Mouse (Mus musculus): ENCODE measurements around the gene Pyroxd1. TPM values are rescaled to one million over a fixed set of nuclear protein-coding genes. Genes with fewer than 3 reads are reported as not detected.

Gene Pyroxd1
- polyA plus RNA-seq, 1 experiment from 2014 or later: 6.3 TPM

GRCm38 (mm10) chr6:142386285-142387010 lies 41.0 kb downstream of the Pyroxd1 start:
- Histone ChIP-seq H3K4me3 (ENCODE audit: low read depth, low read length) (peak overlapping the region; percentile 96), H3K27ac (ENCODE audit: low read length) (peak overlapping the region; percentile 25), H3K9me3 (replicated peaks; ENCODE audit: control insufficient read depth, low read length) (no peaks in the 10 kb centered on the region), H3K4me2 (ENCODE audit: low read depth, low read length) (peak overlapping the region; percentile 64), H3K27me3 (ENCODE audit: control insufficient read depth, insufficient read depth, low read depth, low read length) (no peaks in the 10 kb centered on the region), H3K4me1 (ENCODE audit: control insufficient read depth, low read depth, low read length) (peaks cover 12% of the 10 kb centered on the region), H3K9ac (ENCODE audit: low read depth, low read length) (peak overlapping the region; percentile 46), H3K36me3 (ENCODE audit: control insufficient read depth, insufficient read depth) (no peaks in the 10 kb centered on the region)
- 1% methylated on average over 31 of the region's 31 CpGs for WGBS (ENCODE audit: insufficient replicate concordance)
- peak; percentile 51 for ATAC-seq (ENCODE audit: low read depth)

GRCm38 (mm10) chr6:142387011-142387754 lies 41.7 kb downstream of the Pyroxd1 start, which contains the start of the genes Recql and Golt1b:
TSS of gene Recql (minus strand) at chr6:142387087.
TSS of gene Golt1b (plus strand) at chr6:142387221.
- Histone ChIP-seq H3K27me3 (ENCODE audit: control insufficient read depth, insufficient read depth, low read depth, low read length) (no peaks in the 10 kb centered on the region), H3K27ac (ENCODE audit: low read length) (peak within 1 kb of the TSS; percentile 64), H3K4me2 (ENCODE audit: low read depth, low read length) (peak within 1 kb of the TSS; percentile 92), H3K9me3 (replicated peaks; ENCODE audit: control insufficient read depth, low read length) (no peaks in the 10 kb centered on the region), H3K4me1 (ENCODE audit: control insufficient read depth, low read depth, low read length) (peaks cover 12% of the 10 kb centered on the region), H3K36me3 (ENCODE audit: control insufficient read depth, insufficient read depth) (no peaks in the 10 kb centered on the region), H3K4me3 (ENCODE audit: low read depth, low read length) (peak within 1 kb of the TSS; percentile 96), H3K9ac (ENCODE audit: low read depth, low read length) (peak within 1 kb of the TSS; percentile 88)
- under 1% methylated on average over 86 of the region's 87 CpGs for WGBS (ENCODE audit: insufficient replicate concordance)
- peak; percentile 99 for ATAC-seq (ENCODE audit: low read depth)

- Histone ChIP-seq H3K9ac (ENCODE audit: low read depth, low read length) (peak overlapping the region; percentile 88), H3K27ac (ENCODE audit: low read length) (peak overlapping the region; percentile 64; the same call in 1 of the 2 replicates), H3K4me3 (ENCODE audit: low read depth, low read length) (peak overlapping the region; percentile 96), H3K27me3 (ENCODE audit: control insufficient read depth, insufficient read depth, low read depth, low read length) (no peaks in the 10 kb centered on the region), H3K36me3 (ENCODE audit: control insufficient read depth, insufficient read depth) (no peaks in the 10 kb centered on the region), H3K4me1 (ENCODE audit: control insufficient read depth, low read depth, low read length) (peaks cover 12% of the 10 kb centered on the region), H3K4me2 (ENCODE audit: low read depth, low read length) (peak overlapping the region; percentile 92), H3K9me3 (replicated peaks; ENCODE audit: control insufficient read depth, low read length) (no peaks in the 10 kb centered on the region)
- ATAC-seq (ENCODE audit: low read depth): no peak
- 6% methylated on average over 8 of the region's 8 CpGs for WGBS (ENCODE audit: insufficient replicate concordance)
Observed at GRCm38 (mm10) chr6:142387755-142388271, 42.4 kb downstream of the Pyroxd1 start.

- no peak for ATAC-seq (ENCODE audit: low read depth)
- Histone ChIP-seq H3K27me3 (ENCODE audit: control insufficient read depth, insufficient read depth, low read depth, low read length) (no peaks in the 10 kb centered on the region), H3K4me2 (ENCODE audit: low read depth, low read length) (no peak overlapping the region), H3K4me3 (ENCODE audit: low read depth, low read length) (no peak overlapping the region), H3K9ac (ENCODE audit: low read depth, low read length) (no peak overlapping the region), H3K36me3 (ENCODE audit: control insufficient read depth, insufficient read depth) (peaks cover 4% of the 10 kb centered on the region; the same call in 1 of the 2 replicates), H3K4me1 (ENCODE audit: control insufficient read depth, low read depth, low read length) (peaks cover 12% of the 10 kb centered on the region), H3K27ac (ENCODE audit: low read length) (no peak overlapping the region), H3K9me3 (replicated peaks; ENCODE audit: control insufficient read depth, low read length) (no peaks in the 10 kb centered on the region)
- WGBS (ENCODE audit: insufficient replicate concordance): 37% methylated on average over 2 of the region's 2 CpGs
Observed at GRCm38 (mm10) chr6:142389101-142389500, 43.6 kb downstream of the Pyroxd1 start.

DNA sequence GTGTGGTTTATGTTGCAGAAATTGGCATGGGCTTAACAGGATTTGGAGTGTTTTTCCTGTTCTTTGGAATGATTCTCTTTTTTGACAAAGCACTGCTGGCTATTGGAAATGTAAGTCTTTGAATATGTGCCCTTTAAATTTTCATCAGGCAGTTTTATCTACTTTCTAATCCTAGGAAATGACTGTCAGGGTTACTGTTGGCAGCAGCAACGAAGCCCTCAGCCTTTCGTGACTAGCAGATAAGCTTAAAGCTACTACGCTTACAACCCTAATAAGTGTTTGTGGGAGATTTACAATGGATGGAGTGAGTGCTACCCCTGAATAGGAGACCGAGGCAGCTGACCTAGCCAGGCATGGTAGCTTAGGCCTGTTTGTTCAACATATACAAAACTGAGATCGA lies 46.9 kb downstream of the Pyroxd1 start:
- Histone ChIP-seq H3K4me3 (ENCODE audit: low read depth, low read length) (no peak overlapping the region), H3K4me1 (ENCODE audit: control insufficient read depth, low read depth, low read length) (peaks cover 9% of the 10 kb centered on the region), H3K27ac (ENCODE audit: low read length) (no peak overlapping the region), H3K4me2 (ENCODE audit: low read depth, low read length) (no peak overlapping the region), H3K36me3 (ENCODE audit: control insufficient read depth, insufficient read depth) (peaks cover 18% of the 10 kb centered on the region), H3K9ac (ENCODE audit: low read depth, low read length) (no peak overlapping the region), H3K9me3 (replicated peaks; ENCODE audit: control insufficient read depth, low read length) (no peaks in the 10 kb centered on the region), H3K27me3 (ENCODE audit: control insufficient read depth, insufficient read depth, low read depth, low read length) (no peaks in the 10 kb centered on the region)
- WGBS (ENCODE audit: insufficient replicate concordance): 32% methylated on average over 5 of the region's 5 CpGs
- no peak for ATAC-seq (ENCODE audit: low read depth)

DNA sequence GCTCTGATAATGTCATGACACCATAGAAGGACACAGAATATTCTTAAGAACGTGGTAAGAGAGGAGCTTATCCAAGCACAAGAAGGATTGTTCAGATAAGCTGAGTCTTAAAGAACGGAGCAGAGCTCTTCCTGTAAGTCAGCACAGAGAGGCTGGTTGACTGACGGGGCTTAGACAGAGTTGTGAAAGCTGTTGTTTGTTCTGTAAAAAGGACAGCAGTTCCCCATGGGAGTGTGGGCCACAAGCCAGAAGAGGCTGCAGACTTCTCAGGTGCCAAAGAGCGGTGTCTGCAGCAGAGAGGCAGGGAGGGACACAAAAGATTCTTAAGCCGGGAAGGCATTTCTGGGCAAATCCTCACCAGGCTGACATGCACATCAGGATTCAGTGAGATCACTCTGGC lies 49.2 kb downstream of the Pyroxd1 start:
- H3K9me3 ChIP-seq (replicated peaks; ENCODE audit: control insufficient read depth, low read length): no peaks in the 10 kb centered on the region
- H3K4me2 ChIP-seq (ENCODE audit: low read depth, low read length): no peak overlapping the region
- no peaks in the 10 kb centered on the region; the same call in none of the 2 replicates for H3K4me1 ChIP-seq (ENCODE audit: control insufficient read depth, low read depth, low read length)
- H3K4me3 ChIP-seq (ENCODE audit: low read depth, low read length): no peak overlapping the region
- H3K27me3 ChIP-seq (ENCODE audit: control insufficient read depth, insufficient read depth, low read depth, low read length): no peaks in the 10 kb centered on the region
- ATAC-seq (ENCODE audit: low read depth): peak; percentile 48; the same call in 1 of the 2 replicates
- no peak overlapping the region for H3K9ac ChIP-seq (ENCODE audit: low read depth, low read length)
- WGBS (ENCODE audit: insufficient replicate concordance): 55% methylated on average over 5 of the region's 5 CpGs
- no peak overlapping the region for H3K27ac ChIP-seq (ENCODE audit: low read length)
- H3K36me3 ChIP-seq (ENCODE audit: control insufficient read depth, insufficient read depth): peaks cover 18% of the 10 kb centered on the region

GRCm38 (mm10) chr6:142395756-142396155 lies 50.3 kb downstream of the Pyroxd1 start:
- Histone ChIP-seq H3K4me2 (ENCODE audit: low read depth, low read length) (no peak overlapping the region), H3K27me3 (ENCODE audit: control insufficient read depth, insufficient read depth, low read depth, low read length) (no peaks in the 10 kb centered on the region), H3K36me3 (ENCODE audit: control insufficient read depth, insufficient read depth) (peaks cover 18% of the 10 kb centered on the region), H3K9ac (ENCODE audit: low read depth, low read length) (no peak overlapping the region), H3K9me3 (replicated peaks; ENCODE audit: control insufficient read depth, low read length) (no peaks in the 10 kb centered on the region), H3K4me3 (ENCODE audit: low read depth, low read length) (no peak overlapping the region), H3K27ac (ENCODE audit: low read length) (no peak overlapping the region), H3K4me1 (ENCODE audit: control insufficient read depth, low read depth, low read length) (no peaks in the 10 kb centered on the region; the same call in none of the 2 replicates)
- ATAC-seq (ENCODE audit: low read depth): no peak
- 81% methylated on average over 6 of the region's 6 CpGs for WGBS (ENCODE audit: insufficient replicate concordance)

DNA sequence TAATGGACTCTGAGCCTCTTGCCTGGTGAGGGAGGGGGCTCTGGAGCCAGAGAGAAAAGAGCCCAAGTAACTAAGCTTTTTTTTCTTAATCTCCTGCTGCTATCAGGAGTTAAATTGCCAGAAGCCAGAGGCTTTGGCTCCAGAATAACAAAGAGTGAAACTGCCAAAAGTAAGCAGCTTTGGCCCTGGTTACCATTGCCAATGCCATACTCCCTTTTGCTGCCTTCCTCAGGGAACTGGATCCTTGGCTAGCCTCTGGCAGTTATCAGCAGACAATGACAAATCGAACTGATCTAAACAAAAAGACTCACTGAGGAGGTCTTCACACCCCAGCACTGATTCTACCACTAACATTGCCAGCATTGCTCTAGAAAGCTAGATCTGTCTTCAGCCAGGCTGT lies 65.7 kb downstream of the Pyroxd1 start:
- no peak overlapping the region for H3K4me2 ChIP-seq (ENCODE audit: low read depth, low read length)
- no peak overlapping the region for H3K27ac ChIP-seq (ENCODE audit: low read length)
- no peaks in the 10 kb centered on the region for H3K9me3 ChIP-seq (replicated peaks; ENCODE audit: control insufficient read depth, low read length)
- no peaks in the 10 kb centered on the region for H3K36me3 ChIP-seq (ENCODE audit: control insufficient read depth, insufficient read depth)
- 13% methylated on average over 1 of the region's 1 CpGs for WGBS (ENCODE audit: insufficient replicate concordance)
- no peak overlapping the region for H3K4me3 ChIP-seq (ENCODE audit: low read depth, low read length)
- H3K9ac ChIP-seq (ENCODE audit: low read depth, low read length): no peak overlapping the region
- H3K4me1 ChIP-seq (ENCODE audit: control insufficient read depth, low read depth, low read length): no peaks in the 10 kb centered on the region
- ATAC-seq (ENCODE audit: low read depth): no peak
- peaks cover 28% of the 10 kb centered on the region for H3K27me3 ChIP-seq (ENCODE audit: control insufficient read depth, insufficient read depth, low read depth, low read length)

Measured in liver, embryonic 16.5 days (tissue).